Mouse (Mus musculus): ENCODE measurements at regions not wholly inside any gene's neighbourhood (a gene's known extent, or its start where the extent isn't known, plus 50 kb on each side); places are given as distances from the start of the nearest gene placed in this dataset.

DNA sequence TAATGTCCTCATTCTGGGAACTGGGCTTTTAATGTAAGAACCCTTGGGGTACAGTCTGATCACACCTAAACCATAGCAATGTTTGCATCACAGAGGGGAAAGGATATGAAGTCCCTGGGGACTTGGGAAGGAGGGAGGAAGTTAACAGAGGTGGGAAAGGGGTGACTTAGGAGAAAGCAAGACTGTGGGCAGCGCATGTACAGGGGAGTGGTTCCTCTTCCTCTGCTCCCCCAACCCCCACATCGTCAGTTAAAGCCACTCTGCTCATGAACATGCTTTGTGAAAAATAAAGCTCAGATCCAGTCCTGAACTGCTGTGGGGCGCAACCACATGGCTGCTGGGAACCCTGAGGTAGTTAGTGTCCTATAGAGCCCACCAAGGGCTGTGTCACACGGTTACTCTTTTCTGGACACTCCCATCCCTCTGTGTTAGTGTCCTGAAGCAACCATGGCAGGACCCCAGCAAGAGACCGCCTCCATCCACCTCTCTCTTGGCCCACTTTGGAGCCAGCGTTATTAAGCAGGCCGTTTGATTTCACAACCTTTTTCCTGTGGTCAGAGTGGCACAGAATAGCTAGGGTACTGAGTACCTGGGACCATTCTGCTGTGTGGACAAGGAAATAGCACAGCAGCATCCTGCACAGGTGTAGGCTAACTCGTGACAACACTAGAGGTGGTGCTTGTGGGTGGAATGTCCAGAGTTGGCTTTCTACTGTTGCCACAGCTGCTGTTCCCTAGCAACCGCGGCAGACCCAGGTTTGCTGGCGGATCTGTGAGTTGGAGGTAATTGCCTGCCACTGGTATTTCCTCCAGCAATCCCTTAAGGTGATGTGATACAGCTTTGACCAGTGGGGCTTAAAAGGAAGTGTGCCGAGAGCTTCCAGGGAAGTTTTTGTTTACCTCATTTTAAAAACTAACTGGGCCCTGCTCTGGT lies 50.3 kb upstream of the Cpeb4 start:
- DNase-seq (ENCODE audit: low spot score): no peak

Data from testis, postnatal 10 days (tissue).